Mouse (Mus musculus) monocyte, adult 5-6 weeks (primary cell): ENCODE results near the gene Ccdc78. TPM values are rescaled to one million over a fixed set of nuclear protein-coding genes. Genes with fewer than 3 reads are reported as not detected.

Source experiments
- ATAC-seq: fragments of 153-309, 156-312 bp; replicated peaks from 2 replicates; pipeline ENCODE4 v1.8.0; 2017; ENCODE audit warnings: mild to moderate bottlenecking; ENCODE audit not compliant: low TSS enrichment, insufficient number of reproducible peaks, severe bottlenecking, poor library complexity, low FRiP score
- total RNA-seq: library from RNA; stranded (forward); fragments of 200-1000, 200-491, 200-594 nt; gene quantifications from 3 replicates; pipeline ENCODE4 v1.2.3, GENCODE M21; 2017

Ccdc78 gene
- total RNA-seq, 1 experiment from 2014 or later: not detected

DNA sequence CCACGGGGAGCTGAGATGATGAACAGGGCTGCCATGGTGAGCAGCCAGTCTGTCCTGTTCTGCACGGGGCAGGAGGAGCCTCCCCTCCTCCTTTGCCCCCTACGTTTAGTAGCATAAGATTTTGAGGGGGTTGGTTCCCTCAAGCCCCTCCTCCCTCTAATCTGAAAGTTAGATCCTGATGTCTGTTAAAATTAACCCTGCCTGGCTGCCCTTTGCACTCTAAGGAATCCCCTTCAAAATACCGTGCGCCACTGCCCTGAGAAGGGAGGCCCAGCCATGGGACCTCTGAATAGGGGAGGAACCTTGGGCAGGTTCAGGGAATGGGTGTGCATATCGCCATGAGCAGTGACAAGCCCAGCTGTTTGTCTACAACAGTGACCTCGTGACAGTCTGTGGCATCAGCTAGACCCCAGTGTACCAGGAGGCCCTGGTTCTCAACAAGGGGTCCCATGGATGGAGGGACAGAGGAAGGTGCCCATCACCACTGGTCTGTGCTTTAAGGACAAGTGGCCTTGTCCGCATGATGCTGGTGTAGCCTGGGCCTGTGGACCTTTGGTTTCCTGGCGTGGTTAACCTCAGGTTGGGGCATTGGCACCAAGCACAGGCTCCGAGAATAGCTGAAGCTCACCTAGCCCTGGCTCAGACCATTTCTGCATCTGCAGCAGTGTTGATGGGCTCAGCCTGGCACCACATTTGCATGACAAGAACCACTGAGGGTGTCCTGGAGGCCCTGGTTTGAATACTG, 10.9 kb upstream of the Ccdc78 start:
- ATAC-seq: no peak

DNA sequence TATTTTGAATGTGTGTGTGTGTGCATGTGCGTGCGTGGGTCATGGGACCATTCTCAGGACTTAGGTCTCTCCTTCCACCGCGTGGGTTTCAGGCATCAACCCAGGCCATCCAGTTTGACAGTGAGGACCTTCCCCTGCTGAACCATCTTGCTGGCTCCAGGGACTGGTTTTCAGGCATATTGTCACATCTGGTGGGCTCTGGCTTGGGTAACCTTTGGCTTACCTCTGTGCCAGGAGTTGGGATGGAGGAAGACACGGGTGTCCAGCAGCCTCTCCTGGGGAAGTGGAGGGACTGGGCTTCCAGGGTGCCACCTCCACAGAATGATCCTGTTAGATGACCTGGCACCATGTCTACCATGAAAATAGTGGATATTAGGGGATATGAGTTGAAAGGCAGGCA, 8.4 kb upstream of the Ccdc78 start:
- no peak for ATAC-seq

DNA sequence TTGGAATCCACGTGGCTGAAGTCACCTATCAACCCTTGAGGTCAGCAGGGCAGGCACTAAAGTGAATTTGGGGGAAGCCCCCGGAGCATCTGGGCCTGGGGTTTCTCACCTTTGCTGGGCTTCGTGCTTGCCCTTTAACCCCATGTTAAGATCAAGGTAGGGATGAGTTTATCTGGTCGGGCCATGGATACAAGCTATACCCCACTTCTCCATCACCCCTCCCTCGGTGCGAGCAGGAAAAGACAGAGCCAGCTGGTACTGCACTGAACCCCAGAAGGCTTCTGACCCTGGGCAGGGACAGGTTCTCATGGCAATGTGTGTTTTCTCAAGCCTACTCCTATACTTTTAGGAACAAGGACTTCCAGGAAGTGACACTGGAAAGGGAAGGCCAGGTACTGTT, 5.0 kb upstream of the Ccdc78 start:
- ATAC-seq: no peak

DNA sequence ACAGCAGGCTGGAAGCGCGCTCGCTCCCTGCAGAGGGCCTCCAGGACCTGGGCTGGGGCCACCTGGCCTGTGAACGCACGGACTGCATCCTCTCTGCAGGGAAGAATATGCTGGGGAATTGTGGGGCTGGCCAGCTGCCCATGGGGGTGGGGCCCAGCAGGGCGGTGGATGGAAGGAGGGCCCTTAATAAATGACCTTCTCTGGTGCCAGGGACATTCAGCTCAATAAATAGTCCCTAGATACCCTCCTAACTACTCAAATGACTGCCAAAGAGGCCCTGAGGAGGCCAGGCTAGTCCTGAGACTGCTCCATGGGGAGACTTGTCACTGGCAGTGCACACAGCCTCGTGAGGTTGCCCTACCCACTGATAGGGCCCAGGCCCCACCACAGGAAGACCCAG, 3.3 kb upstream of the Ccdc78 start:
- no peak for ATAC-seq

DNA sequence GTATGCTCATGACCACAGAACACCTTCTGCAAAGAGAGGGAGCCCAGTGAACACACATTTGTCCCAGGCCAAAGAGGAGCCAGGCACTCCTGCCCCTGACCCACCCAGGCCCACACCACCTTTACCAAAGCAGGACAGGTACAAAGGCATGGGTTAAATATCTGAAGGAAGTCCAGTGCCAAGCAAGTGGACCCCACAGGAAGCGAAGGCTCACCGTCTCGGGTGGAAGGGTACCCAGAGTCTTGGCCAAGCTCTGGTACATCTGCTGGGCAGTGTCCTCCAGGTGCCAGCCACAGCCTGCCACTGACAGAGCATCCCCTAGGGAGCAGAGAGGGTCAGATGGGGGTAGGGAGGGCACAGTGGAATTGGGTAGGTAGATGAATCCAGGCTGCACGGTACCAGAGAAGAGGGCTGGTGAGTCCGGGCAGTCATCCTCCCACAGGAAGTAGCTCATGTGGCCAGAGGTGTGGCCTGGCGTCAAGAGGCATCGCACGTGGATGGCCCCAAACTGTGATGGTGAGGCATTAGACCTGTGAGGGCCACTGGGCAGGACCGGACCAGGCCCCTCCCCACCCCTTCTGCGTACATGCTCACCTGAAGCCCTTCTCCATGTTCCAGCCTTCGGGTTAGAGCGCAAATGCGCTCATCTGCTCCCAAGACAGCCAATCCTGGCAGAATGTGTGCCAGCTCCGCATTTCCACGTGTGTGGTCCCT, 2.4 kb upstream of the Ccdc78 start:
- no peak for ATAC-seq

DNA sequence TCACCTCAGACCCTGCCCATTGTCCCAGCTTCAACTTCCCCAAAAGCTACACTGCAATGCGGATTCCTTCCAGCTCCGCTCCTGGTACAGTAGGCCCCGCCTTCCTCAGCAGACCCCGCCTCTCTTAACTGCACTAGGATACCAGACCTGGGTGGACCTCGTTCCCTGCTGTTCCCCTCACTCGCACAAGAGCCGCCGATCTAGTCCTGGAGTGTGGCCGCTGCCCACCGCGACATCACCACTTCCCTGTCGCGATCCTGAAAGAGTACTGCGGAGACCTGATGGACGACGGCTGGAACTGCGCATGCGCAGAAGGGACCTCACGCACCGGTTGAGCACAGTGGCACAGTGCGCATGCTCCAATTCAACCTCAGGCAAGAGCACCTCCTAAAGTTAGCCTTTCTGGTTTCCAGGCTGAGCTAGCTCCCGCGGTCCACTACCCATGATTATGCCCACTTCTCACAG, 1.1 kb upstream of the Ccdc78 start, which contains the start of gene Haghl:
Gene Haghl (minus strand): TSS at position 393 of the 465 bp plus-strand sequence.
- ATAC-seq: peak; percentile 89

DNA sequence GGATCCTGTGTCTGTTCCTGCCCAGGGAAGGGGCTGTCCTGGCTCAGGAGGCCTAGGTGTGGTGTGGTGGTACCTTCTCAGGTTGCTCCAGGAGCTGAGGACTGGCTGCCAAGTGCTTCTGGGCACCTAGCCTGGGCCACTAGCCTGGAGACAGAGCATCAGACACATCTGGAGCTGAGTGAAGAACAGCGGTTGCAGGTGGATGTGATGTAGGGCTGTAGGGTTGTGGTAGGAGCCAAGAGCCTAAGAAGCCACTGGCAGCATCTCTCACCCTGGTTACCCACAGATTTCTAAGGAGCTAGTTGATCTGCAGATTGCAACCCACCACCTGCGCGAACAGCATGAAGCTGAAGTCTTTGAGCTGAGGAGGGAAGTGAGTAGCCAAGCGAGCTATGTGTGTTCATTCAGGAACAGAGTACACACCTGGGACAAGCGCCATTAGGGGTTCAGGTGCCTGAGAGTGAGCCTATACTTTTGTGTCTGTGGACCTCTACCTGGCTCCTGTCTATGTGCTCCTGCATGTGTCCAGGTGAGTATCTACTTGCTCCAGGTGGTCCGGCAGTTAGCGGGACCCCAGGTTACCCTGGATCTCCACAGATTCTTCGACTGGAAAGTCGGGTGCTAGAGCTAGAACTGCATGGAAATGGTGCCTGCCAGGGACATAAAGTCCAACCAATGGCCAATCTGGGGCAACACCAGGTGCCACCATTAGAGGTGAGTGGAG, 563 bp downstream of the Ccdc78 start:
- ATAC-seq: no peak

DNA sequence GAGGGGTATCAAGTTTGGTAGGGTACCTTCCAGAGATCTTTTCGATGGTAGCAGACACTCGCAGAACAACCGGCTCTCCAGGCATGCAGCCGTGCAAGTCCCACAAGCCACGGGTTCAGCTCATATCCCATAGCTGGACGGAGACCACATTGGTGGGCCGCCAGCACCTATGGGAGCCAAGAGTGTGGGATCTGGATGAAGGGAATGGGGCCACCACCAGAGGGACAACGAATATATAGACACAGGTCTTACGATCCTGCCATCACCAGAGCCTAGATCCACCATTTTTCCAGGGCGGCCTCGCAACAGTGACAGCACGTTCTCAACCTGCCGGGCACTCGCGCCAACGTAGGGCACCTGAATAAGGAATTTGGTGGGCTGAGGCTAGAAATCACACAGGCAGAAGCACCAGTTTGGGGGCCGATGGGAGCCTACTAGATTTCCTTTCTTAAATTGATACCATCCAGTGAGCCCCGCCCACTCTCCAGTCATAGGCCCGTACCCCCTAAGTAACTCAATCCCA, 5.0 kb downstream of the Ccdc78 start:
- no peak for ATAC-seq

DNA sequence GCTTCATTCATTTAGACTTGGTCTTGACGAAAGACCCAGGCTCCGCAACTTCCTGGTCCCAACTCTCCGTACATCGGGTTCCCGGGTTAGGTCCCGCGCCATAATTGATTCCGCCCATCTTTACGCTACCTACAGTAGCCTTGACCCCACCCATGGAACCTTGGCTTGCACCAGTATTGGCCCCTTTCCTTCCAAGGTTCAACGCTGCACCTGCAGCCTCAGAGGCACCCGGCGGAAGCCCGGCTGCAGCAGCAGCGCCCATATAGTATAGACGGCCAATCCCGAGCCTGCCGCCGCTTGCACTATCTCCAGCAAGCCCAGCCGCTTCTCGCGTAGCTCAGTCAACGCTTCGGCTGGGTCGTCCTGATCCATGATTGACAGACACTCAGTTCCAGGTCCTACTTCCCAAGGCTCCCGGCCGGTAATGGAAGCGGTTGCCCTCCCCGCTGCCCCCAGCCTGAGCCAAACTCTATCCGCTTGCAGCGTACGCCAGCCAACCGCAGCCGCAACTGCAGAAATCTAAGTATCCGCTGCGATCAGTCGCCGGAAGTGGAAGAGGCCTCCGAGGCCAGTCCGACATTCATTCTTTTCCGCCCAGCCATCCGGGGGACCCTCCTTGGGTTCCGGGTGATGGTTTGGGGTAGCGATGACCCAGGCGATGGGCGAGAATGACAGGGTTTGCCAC, 5.6 kb downstream of the Ccdc78 start:
- peak; percentile 76 for ATAC-seq

DNA sequence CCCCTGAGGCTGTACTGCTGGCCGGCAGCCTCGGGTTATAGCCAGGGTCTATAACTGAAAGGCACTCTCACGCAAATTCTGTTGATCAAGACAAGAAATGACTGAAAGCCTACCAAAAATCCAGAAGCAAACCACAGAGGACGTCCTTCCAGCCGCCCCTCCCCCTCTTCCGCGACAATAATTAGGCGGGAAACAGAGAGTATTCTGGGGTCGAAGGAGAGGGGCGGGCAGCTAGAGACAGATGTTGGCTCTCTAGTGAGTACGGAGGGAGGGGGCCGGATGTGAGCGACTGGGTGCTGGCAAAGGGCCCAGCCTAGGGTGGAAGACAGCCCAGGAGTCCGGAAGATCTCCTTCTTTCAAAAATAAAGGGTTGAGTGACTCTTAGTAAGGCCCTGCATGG, 6.2 kb downstream of the Ccdc78 start, which contains the start of gene Fam173a:
Gene Fam173a (minus strand): TSS at position 287 of the 400 bp plus-strand sequence.
- ATAC-seq: no peak

DNA sequence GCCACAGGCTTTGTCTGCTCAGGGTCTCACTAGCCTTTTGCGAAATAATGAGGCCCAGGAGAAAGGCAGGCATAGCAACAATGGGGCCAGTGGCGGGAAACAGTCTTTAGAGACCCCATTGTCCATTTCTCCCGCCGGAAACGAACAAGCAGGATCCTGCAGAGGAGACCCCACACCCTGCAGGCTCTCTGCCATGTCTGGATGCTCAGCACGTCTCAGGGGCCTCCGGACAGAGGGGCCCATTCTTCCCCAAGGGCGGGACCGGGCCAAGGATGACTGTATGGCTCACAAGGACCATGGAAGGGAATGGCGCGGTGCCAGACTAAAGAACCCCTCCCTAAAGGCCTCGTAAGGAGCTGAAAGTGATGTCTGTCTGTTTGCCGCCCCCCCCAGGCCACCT, 7.8 kb downstream of the Ccdc78 start:
- no peak for ATAC-seq

DNA sequence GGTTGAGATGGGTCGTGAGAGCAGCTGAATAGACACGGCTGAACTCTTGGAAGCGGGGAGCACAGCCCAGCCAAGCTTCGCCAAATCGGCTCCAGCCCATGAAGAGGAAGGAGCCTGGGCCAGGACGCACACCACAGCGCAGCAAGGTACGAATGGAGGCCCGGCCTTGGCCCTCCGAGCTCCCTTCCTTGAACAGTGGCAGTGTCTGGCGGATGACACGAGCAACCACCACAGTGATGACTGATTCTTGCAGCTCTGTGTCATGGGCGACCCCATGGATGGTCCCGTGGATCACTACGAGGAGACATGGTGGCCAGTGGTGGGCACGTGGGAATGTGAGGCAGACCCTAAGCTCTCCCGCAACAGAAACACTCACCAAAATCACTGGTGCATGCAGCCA, 8.6 kb downstream of the Ccdc78 start:
- no peak for ATAC-seq

DNA sequence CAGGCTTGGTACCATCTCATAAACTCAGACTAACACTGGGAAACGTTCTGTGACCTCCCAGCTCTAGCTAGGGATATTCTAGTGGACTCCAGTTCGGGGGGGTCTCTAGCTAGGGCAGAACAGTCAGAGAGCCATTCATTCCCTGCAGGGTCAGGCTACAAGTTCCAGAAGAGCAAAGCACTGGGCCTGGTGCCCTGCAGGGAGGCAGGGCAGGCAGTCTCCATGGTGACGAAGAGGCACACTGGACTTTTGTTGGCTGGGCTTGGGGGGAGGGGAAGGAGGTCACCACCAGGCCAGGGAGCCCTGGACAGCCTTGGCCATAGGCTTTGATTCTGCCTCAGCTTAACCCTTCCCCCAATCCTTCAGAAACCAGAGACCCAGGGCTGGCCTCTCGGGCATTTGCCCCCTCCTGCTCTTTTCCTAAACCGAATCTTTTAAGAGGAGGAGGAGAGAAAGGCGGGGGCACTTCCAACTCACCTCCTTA, 9.3 kb downstream of the Ccdc78 start, which contains the start of gene AC134908.4:
Gene AC134908.4 (minus strand): TSS at position 51 of the 484 bp plus-strand sequence.
- ATAC-seq: no peak

DNA sequence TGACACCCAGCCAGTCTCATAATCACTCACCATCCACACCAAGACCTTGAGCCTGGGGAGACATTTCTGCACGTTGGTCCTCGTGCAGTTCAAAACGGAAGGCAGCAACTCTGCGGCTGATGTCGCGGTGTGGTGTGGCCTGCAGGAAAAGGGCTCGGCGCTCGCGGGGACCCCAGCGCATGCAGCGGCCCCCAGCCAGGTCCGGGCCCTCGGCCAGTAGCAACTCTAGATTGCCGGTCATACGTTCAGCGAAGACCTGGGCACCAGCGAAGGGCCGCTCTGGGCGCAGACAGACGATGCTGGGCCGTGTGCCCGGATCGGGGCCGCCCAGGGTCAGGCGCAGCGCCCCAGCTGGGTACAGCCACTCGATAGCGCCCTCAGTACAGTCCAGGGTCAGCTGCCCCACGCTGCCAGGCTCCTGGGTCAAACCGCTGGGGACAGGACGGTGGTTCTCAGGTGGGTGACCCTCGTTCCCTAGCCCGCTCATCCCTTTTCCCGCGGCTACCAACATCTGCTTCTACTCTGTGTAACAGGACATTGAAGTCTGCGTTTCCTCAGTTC, 9.9 kb downstream of the Ccdc78 start:
- no peak for ATAC-seq

DNA sequence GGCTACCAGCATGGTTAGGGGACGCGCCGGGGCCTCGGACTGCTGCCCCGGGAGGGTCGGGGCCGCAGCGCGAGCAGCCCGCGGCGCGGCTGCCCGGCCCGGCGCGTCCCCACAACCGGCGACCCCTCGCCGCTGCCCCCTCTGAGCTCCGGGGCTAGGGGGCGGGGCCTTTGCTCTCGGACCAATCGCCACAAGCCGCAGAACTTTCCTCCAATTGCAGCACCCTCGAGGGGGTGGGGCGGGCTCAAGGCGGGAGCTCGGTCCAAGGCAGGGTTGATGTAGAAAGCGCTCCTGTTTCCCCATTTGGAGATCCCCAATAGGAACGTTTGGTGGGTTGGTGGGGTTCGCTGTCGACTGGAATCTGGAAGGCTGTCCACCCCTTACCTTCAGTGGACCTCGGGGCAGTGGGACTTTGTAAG, 10.6 kb downstream of the Ccdc78 start, which contains the start of gene Metrn:
Gene Metrn (minus strand): TSS at position 186 of the 419 bp plus-strand sequence.
- peak; percentile 81 for ATAC-seq

DNA sequence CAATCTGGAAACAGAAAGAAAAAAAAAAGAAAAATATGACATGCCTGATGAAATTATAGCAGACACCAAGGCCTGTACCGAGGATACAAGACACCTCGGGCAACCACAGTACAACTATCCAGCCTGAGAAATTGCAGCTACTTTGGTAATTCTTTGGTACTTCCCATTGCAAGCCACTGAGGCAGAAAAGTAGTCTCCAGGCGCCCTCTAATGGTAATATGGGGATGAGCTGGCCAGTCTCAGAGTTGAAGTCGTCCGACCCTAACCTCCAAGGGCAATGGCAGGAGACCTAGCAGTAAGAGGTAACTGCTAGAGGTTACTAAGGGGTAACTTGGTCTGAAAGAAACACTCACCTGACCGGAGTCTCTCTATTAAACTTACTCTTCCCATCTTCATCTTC, 14.6 kb downstream of the Ccdc78 start:
- ATAC-seq: peak; percentile 88

DNA sequence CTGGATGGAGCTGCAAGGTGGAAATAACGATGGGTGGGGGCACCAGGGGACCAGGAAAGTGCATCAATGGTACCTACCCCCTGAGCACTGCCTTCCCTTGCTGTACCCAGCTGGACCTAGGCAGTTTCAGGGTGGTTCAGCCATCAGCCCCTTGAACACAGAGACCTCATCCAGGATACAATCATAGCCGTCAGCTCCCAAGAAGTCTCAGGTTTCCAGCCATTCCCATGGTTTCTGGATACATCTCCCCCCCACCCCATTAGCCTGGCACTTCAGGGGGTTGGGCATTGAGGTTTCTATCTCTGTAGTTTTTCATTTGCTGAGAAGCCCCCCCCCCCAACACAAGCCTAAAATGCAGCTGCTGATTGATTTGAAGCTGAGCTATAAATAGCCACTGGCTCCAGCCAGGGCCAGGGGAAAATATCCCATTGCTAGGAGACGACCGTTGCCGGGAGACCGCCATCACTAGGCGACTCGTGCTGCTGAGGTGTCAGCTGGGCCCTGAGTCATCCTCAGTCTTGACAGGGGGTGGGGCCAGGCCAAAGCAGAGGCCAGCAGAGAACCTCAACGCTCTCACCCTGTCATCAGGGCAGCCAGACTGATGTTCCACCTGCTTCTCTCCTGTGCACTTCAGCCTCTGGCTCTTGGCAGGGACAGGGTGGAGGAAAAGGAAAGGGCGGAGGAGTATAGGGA, 16.6 kb downstream of the Ccdc78 start:
- no peak for ATAC-seq
